Mouse (Mus musculus): ENCODE measurements around the gene Hoxa9.

DNA sequence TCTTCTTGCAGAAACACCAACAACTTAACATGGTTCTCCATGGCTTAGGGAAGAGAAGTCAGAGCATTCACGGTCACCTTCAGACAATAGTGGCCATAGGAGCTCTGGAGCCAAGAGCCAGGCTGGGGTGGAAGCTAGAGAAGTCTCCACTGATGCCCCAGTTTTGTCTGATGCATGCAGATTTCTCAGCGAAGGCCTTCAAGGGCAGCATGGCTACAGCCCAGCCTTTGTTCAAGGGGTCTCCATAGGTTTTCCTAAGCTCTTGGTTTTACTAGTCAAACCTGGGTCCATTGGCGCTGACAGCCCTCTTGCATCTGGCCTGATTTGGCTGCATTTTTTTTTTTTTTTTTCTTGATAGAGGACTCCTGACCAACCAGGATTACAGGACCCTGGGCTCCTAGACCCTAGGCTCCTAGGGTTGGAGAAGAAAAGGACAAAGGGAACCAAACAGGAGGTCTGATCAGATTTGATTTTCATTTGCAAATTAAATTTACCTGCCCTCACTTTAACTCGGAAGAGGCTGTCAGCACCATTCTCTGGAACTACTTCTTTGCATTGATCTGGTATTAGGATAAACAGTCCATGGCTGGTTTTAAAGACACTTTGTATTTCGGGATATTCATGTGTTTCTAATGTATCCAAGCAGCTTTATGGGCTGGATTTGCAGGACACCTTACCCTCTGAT lies 33.4 kb upstream of the Hoxa9 start:
- no peak for TF ChIP-seq CTCF (IDR thresholded peaks at IDR 0.05)
- TF ChIP-seq POLR2A (IDR thresholded peaks at IDR 0.05; ENCODE audit: insufficient read depth, low read depth, low read length), result no peak

Data from heart, adult 2 months (tissue).